Mouse (Mus musculus): ENCODE results near the gene Padi6.

Padi6 gene

DNA sequence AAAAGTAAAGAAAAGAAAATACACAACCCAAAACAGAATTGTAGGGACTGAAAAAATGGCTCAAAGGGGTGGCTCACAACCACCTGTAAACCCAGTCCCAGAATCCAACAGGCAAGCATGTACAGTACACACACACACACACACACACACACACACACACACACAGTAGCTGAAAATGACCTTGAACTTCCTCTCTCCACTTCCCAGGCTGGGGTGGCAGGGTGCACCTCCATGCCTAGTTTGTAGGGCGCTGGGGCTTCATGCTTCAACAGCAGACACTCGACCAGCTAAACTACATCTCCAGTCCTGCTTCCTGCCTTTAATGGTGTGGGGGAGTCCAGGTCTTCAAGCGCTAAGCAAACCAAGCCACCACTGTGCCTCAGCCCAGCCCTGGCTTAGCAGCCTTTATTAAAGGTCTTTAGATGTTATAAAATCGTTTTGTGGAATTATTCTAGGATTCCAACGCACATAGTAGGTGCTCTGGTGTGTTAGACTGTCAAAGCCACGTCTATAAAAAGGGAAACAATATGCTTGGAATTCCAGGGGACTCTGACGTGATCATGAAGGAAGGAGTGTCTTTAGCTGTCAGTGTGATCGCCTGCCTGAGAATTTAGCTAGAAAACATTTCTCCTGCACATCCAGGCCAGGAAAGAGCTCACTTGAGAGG is 61.6 kb downstream of the Padi6 start:
- no peak for DNase-seq

DNA sequence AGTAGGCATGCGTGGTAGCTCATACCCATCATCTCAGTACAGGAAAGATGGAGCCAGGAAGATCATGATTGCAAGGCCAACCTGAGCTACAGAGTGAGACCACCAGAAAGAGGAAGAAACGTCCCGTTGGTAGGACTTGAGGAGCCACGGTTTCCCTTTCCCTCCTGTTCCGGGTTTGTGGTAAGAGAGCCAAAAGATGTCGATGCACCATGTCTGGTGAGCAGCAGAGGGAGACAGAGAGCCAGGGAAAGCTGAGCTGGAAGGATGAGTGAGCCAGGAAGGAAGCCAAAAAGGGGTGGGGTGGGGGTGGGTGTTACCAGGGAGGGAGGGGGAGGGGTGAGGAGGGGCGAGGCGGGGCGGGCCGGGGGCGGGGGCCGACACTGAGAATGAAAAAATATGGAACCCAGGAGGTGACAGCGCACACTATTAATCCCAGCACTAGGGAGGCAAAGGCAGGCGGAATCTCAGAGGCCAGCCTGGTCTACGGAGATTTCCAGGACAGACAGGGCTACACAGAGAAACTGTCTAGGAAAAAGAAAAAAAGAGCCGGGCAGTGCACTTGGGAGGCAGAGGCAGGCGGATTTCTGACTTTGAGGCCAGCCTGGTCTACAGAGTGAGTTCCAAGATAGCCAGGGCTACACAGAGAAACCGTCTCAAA is 62.6 kb downstream of the Padi6 start:
- DNase-seq, result peak; percentile 90 to 94

DNA sequence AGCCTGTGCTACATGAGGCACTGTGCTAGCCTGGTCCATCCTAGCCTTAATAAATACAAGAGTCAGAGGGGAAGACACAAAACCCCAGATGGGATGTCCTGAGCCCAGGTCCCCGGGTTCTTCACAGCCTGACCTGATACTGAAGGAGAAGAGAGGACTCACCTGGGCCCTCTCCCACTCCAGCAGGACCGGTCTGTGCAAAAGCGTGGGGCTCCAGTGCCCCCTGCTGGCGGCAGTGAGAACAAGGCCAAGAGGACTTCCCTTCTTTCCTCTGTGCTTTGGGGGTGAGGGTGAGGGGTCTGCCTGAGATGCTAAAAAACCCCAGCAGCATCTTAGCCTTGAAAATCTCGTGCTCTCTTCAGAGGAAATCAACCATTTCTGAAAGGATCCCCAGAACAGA is 63.4 kb downstream of the Padi6 start:
- DNase-seq, result peak; percentile 74 to 80
